Mouse (Mus musculus) spleen, adult 2 months (tissue): Measurements from ENCODE around the gene A3galt2. TPM values are rescaled to one million over a fixed set of nuclear protein-coding genes. Genes with fewer than 3 reads are reported as not detected.

Experiments used
- DNase-seq, 2 experiments: peaks; one replicate each; pipeline versions ENCODE4 v3.0.0 to v3.0.0-alpha.2; 2012 to 2021; ENCODE audit warnings: low spot score in 2 of 2, low read depth in 1 of 2
- H3K27ac ChIP-seq: fragments of 200-500 bp; 2 replicates; pipeline ENCODE4 v1.5.1; 2012; ENCODE audit warnings: low read length, inconsistent platforms; ENCODE audit not compliant: insufficient read depth
- H3K27me3 ChIP-seq: fragments of 200-500 bp; 2 replicates; pipeline ENCODE4 v1.6.1; 2012; ENCODE audit warnings: mild to moderate bottlenecking, moderate library complexity, low read length, inconsistent platforms; ENCODE audit not compliant: control insufficient read depth, insufficient read depth
- H3K36me3 ChIP-seq: fragments of 200-500 bp; 2 replicates; pipeline ENCODE4 v1.6.1; 2012; ENCODE audit warnings: mild to moderate bottlenecking, low read length, inconsistent platforms; ENCODE audit not compliant: control insufficient read depth, insufficient read depth
- H3K4me1 ChIP-seq: fragments of 200-500 bp; 2 replicates; pipeline ENCODE4 v1.6.1; 2011; ENCODE audit warnings: inconsistent platforms; ENCODE audit not compliant: control insufficient read depth, insufficient read depth, insufficient read length
- H3K4me3 ChIP-seq: fragments of 200-500 bp; 2 replicates; pipeline ENCODE4 v1.5.1; 2011; ENCODE audit warnings: mild to moderate bottlenecking, inconsistent platforms; ENCODE audit not compliant: insufficient read depth, insufficient read length; ENCODE audit errors: extremely low read depth
- CTCF ChIP-seq: fragments of 200-500 bp; IDR thresholded peaks from 2 replicates; pipeline ENCODE4 v1.5.1; 2011; ENCODE audit warnings: mild to moderate bottlenecking, inconsistent platforms; ENCODE audit not compliant: insufficient read depth, insufficient read length, insufficient replicate concordance; ENCODE audit errors: extremely low read depth
- POLR2A ChIP-seq: fragments of 200-500 bp; IDR thresholded peaks from 2 replicates; pipeline ENCODE4 v1.6.1; 2011; ENCODE audit warnings: low read depth, low read length, inconsistent platforms
- WGBS: fragments of 180-500 bp; shearing (Covaris S2); methylation state at CpG from one replicate; pipeline ENCODE4 v1.1.7; 2018; 5-methylcytosine and 5-hydroxymethylcytosine counted together
- polyA plus RNA-seq: library from polyadenylated mRNA; depleted of rRNA; stranded (reverse); fragments of >200 nt; gene quantifications from 2 replicates; pipeline ENCODE4 v1.2.3, GENCODE M21; 2012

Gene A3galt2
- polyA plus RNA-seq, 1 experiment: 0.41 TPM

- no peak for DNase-seq
- no peak for TF ChIP-seq POLR2A
- TF ChIP-seq CTCF: no peak
- Histone ChIP-seq H3K27me3 (no peaks in the 10 kb centered on the region), H3K27ac (no peak overlapping the region), H3K36me3 (peaks cover 54% of the 10 kb centered on the region), H3K4me3 (no peak overlapping the region), H3K4me1 (no peaks in the 10 kb centered on the region)
- WGBS: 93% methylated on average over 13 of the region's 13 CpGs
Observed at GRCm38 (mm10) chr4:128752031-128752757, 3.0 kb upstream of the A3galt2 start.

DNA sequence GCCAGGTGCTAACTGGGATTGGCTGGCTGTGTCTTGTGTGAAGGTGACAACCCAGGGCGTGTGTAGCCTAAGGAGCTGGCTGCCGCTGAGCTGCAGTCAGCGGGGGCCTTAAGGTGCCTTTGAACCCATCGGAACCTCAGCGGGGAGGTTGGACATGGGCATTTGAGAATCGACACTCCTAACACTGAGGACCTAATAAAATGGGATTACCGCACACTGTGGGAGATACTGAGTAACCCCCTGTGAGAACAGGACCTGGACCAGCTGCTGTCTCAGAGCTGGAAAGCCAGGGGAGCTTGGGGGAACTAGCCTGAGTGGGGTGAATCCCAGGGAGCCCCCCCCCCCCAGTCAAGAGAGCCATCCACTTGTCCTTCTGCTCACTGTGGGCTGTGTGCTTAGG is 1.6 kb upstream of the A3galt2 start:
- 96% methylated on average over 7 of the region's 7 CpGs for WGBS
- Histone ChIP-seq H3K27me3 (no peaks in the 10 kb centered on the region), H3K36me3 (peaks cover 41% of the 10 kb centered on the region), H3K4me3 (no peak overlapping the region), H3K27ac (no peak overlapping the region), H3K4me1 (no peaks in the 10 kb centered on the region)
- no peak for DNase-seq
- TF ChIP-seq POLR2A (no peak), CTCF (no peak)

- H3K36me3 ChIP-seq: peaks cover 24% of the 10 kb centered on the region
- no peaks in the 10 kb centered on the region for H3K4me1 ChIP-seq
- no peak for DNase-seq
- H3K27ac ChIP-seq: no peak overlapping the region
- no peak for TF ChIP-seq CTCF
- no peak for TF ChIP-seq POLR2A
- 75% methylated on average over 7 of the region's 7 CpGs for WGBS
- no peak overlapping the region for H3K4me3 ChIP-seq
- no peaks in the 10 kb centered on the region for H3K27me3 ChIP-seq
Observed at GRCm38 (mm10) chr4:128755900-128756299, 736 bp downstream of the A3galt2 start.

GRCm38 (mm10) chr4:128759214-128759613 is 4.0 kb downstream of the A3galt2 start:
- no peaks in the 10 kb centered on the region for H3K4me1 ChIP-seq
- 90% methylated on average over 5 of the region's 5 CpGs for WGBS
- TF ChIP-seq POLR2A (no peak), CTCF (no peak)
- no peak overlapping the region for H3K27ac ChIP-seq
- H3K4me3 ChIP-seq: no peak overlapping the region
- no peaks in the 10 kb centered on the region for H3K27me3 ChIP-seq
- no peaks in the 10 kb centered on the region for H3K36me3 ChIP-seq
- DNase-seq: no peak

GRCm38 (mm10) chr4:128760029-128760428 is 4.9 kb downstream of the A3galt2 start:
- H3K4me1 ChIP-seq: no peaks in the 10 kb centered on the region
- H3K36me3 ChIP-seq: no peaks in the 10 kb centered on the region
- 78% methylated on average over 6 of the region's 6 CpGs for WGBS
- no peak for DNase-seq
- no peak overlapping the region for H3K27ac ChIP-seq
- no peaks in the 10 kb centered on the region for H3K27me3 ChIP-seq
- TF ChIP-seq POLR2A (no peak), CTCF (no peak)
- no peak overlapping the region for H3K4me3 ChIP-seq

DNA sequence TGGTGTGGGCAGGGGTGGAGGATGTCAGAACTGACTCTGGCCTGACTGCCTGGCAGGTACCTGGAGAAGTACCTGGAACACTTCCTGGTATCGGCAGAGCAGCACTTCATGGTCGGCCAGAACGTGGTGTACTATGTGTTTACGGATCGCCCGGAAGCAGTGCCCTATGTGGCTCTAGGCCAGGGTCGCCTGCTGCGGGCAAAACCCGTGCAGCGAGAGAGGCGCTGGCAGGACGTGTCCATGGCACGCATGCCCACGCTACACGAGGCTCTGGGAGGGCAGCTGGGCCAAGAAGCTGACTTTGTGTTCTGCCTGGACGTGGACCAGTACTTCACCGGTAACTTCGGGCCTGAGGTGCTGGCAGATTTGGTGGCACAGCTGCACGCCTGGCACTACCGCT is 11.8 kb downstream of the A3galt2 start:
- no peak for DNase-seq
- Histone ChIP-seq H3K4me3 (no peak overlapping the region), H3K4me1 (no peaks in the 10 kb centered on the region; the same call in 1 of the 2 replicates), H3K27ac (no peak overlapping the region), H3K27me3 (no peaks in the 10 kb centered on the region), H3K36me3 (no peaks in the 10 kb centered on the region)
- TF ChIP-seq POLR2A: no peak
- TF ChIP-seq CTCF: no peak
- WGBS: 94% methylated on average over 20 of the region's 20 CpGs

DNA sequence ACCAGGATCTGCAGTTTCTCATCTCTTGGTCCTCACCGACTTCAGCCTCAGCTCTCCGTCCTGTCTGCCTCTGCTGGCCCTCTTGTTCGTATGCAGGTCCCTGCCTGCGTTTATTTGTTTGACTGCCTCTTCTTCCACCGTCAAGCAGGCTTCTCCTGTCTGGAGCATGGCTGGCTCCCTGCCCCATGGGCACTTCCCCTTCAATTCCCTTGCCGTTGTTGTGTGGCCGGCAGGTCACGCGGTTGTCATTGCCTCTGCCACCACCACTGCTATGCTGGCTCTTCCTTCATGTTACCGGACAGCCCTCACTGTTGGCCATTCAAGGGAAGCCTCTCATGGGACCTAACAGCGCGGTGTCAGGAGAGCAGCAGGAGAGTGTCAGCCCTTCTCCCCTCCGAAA is 13.0 kb downstream of the A3galt2 start:
- WGBS: 71% methylated on average over 13 of the region's 13 CpGs
- no peak for TF ChIP-seq POLR2A
- no peak for TF ChIP-seq CTCF
- Histone ChIP-seq H3K27ac (no peak overlapping the region), H3K36me3 (0 out of 2 replicates have a peak, but pooled peaks cover 3% of the 10 kb centered on the region), H3K27me3 (no peaks in the 10 kb centered on the region), H3K4me1 (no peaks in the 10 kb centered on the region; the same call in 1 of the 2 replicates), H3K4me3 (no peak overlapping the region)
- DNase-seq: no peak
